Mouse (Mus musculus) CH12.LX (cell line): ENCODE data around the gene Actr5. TPM values are rescaled to one million over a fixed set of nuclear protein-coding genes. Genes with fewer than 3 reads are reported as not detected.

Experiments
- DNase-seq: peaks from one replicate; pipeline ENCODE4 v3.0.0-alpha.2; 2013; ENCODE audit errors: extremely low read depth
- H3K27ac ChIP-seq: 2 replicates; pipeline ENCODE4 v1.5.1; 2012; ENCODE audit warnings: low read depth, mild to moderate bottlenecking, control low read depth, moderate library complexity; ENCODE audit not compliant: insufficient read depth
- H3K27me3 ChIP-seq: replicated peaks from 2 replicates; pipeline ENCODE3; 2012; ENCODE audit warnings: inconsistent platforms
- H3K36me3 ChIP-seq, 2 experiments: replicated peaks in 1 of 2; 2 replicates each; pipeline versions ENCODE3 to v1.6.1; 2012; ENCODE audit warnings: inconsistent platforms in 1 of 2, low read length in 1 of 2, mild to moderate bottlenecking in 1 of 2, mixed read lengths in 1 of 2, moderate library complexity in 1 of 2; ENCODE audit not compliant: control insufficient read depth in 1 of 2, insufficient read depth in 1 of 2
- H3K4me1 ChIP-seq, 2 experiments: 2 replicates each; pipeline ENCODE4 v1.6.1; 2012; ENCODE audit warnings: inconsistent platforms in 1 of 2, moderate library complexity in 1 of 2; ENCODE audit not compliant: insufficient read depth in 2 of 2, control insufficient read depth in 1 of 2
- H3K4me2 ChIP-seq: 2 replicates; pipeline ENCODE4 v1.6.1; 2012; ENCODE audit warnings: low read depth, mild to moderate bottlenecking, control low read depth; ENCODE audit not compliant: poor library complexity, insufficient read depth, severe bottlenecking
- H3K4me3 ChIP-seq, 3 experiments: fragments of 150-350 bp in 1 of 3; sonication (generic) in 1 of 3; replicated peaks in 1 of 3; 2 replicates each; pipeline versions ENCODE3 to v1.5.1; 2011 to 2012; ENCODE audit warnings: low read depth in 2 of 3, low read length in 2 of 3, mild to moderate bottlenecking in 2 of 3, moderate library complexity in 2 of 3, control low read depth in 1 of 3, improper control_type of control experiment in 1 of 3, inconsistent platforms in 1 of 3, mixed read lengths in 1 of 3; ENCODE audit not compliant: poor library complexity in 1 of 3
- H3K79me2 ChIP-seq: replicated peaks from 2 replicates; pipeline ENCODE4 v1.6.1; 2012; ENCODE audit warnings: mild to moderate bottlenecking, moderate library complexity; ENCODE audit not compliant: control insufficient read depth, poor library complexity, insufficient read depth, severe bottlenecking; ENCODE audit errors: extremely low read depth
- H3K9ac ChIP-seq: 2 replicates; pipeline ENCODE4 v1.6.1; 2012; ENCODE audit warnings: low read depth, mild to moderate bottlenecking, control low read depth, moderate library complexity; ENCODE audit not compliant: insufficient read depth
- H3K9me3 ChIP-seq: replicated peaks from 2 replicates; pipeline ENCODE3; 2012; ENCODE audit warnings: low read length, inconsistent platforms, mixed read lengths
- BHLHE40 ChIP-seq: IDR thresholded peaks from 2 replicates; pipeline ENCODE4 v1.6.1; 2011; ENCODE audit warnings: mild to moderate bottlenecking, low read depth, low read length, improper control_type of control experiment
- CHD1 ChIP-seq: IDR thresholded peaks from 2 replicates; pipeline ENCODE4 v1.6.1; 2012; ENCODE audit warnings: low read depth, low read length, improper control_type of control experiment, inconsistent platforms
- CHD2 ChIP-seq: IDR thresholded peaks from 2 replicates; pipeline ENCODE4 v1.6.1; 2011; ENCODE audit warnings: low read length, improper control_type of control experiment
- CTCF ChIP-seq, 2 experiments: IDR thresholded peaks in 1 of 2; conservative IDR thresholded peaks in 1 of 2; 2 replicates each; pipeline ENCODE4 v1.5.1; 2011 to 2012; ENCODE audit warnings: low read depth in 2 of 2, low read length in 2 of 2, improper control_type of control experiment in 1 of 2, inconsistent platforms in 1 of 2, mild to moderate bottlenecking in 1 of 2, moderate library complexity in 1 of 2
- E2F4 ChIP-seq: IDR thresholded peaks from 2 replicates; pipeline ENCODE4 v1.6.1; 2011; ENCODE audit warnings: low read depth, low read length, improper control_type of control experiment; ENCODE audit not compliant: insufficient replicate concordance
- ELF1 ChIP-seq: IDR thresholded peaks from 2 replicates; pipeline ENCODE4 v1.6.1; 2014; ENCODE audit warnings: low read depth, mild to moderate bottlenecking, inconsistent platforms, low read length, improper control_type of control experiment
- EP300 ChIP-seq: IDR thresholded peaks from 2 replicates; pipeline ENCODE4 v1.6.1; 2011; ENCODE audit warnings: low read length, improper control_type of control experiment
- ETS1 ChIP-seq: conservative IDR thresholded peaks from 2 replicates; pipeline ENCODE4 v1.6.1; 2012; ENCODE audit warnings: low read depth, mild to moderate bottlenecking, inconsistent platforms, low read length, improper control_type of control experiment, moderate library complexity
- GABPA ChIP-seq: IDR thresholded peaks from 2 replicates; pipeline ENCODE4 v1.6.1; 2012; ENCODE audit warnings: low read depth, low read length, improper control_type of control experiment, inconsistent platforms; ENCODE audit not compliant: insufficient replicate concordance
- HCFC1 ChIP-seq: IDR thresholded peaks from 2 replicates; pipeline ENCODE4 v1.6.1; 2012; ENCODE audit warnings: low read depth, mild to moderate bottlenecking, inconsistent platforms, low read length, improper control_type of control experiment
- IRF4 ChIP-seq: IDR thresholded peaks from 2 replicates; pipeline ENCODE4 v1.6.1; 2014; ENCODE audit warnings: low read depth, mild to moderate bottlenecking, inconsistent platforms, low read length, improper control_type of control experiment
- JUN ChIP-seq: IDR thresholded peaks from 2 replicates; pipeline ENCODE4 v1.6.1; 2011; ENCODE audit warnings: low read depth, mild to moderate bottlenecking, low read length, improper control_type of control experiment, moderate library complexity; ENCODE audit not compliant: insufficient read depth
- JUND ChIP-seq: conservative IDR thresholded peaks from 2 replicates; pipeline ENCODE4 v1.6.1; 2011; ENCODE audit warnings: low read depth, low read length, improper control_type of control experiment
- KAT2A ChIP-seq: IDR thresholded peaks from 2 replicates; pipeline ENCODE4 v1.6.1; 2012; ENCODE audit warnings: low read length, improper control_type of control experiment, inconsistent platforms; ENCODE audit not compliant: insufficient replicate concordance
- MAFK ChIP-seq: IDR thresholded peaks from 2 replicates; pipeline ENCODE4 v1.6.1; 2011; ENCODE audit warnings: low read length, improper control_type of control experiment; ENCODE audit not compliant: insufficient replicate concordance
- MAX ChIP-seq: IDR thresholded peaks from 2 replicates; pipeline ENCODE4 v1.6.1; 2011; ENCODE audit warnings: low read length, improper control_type of control experiment
- MAZ ChIP-seq: IDR thresholded peaks from 2 replicates; pipeline ENCODE4 v1.6.1; 2012; ENCODE audit warnings: low read depth, mild to moderate bottlenecking, inconsistent platforms, low read length, improper control_type of control experiment, moderate library complexity
- MEF2A ChIP-seq: IDR thresholded peaks from 2 replicates; pipeline ENCODE4 v1.6.1; 2014; ENCODE audit warnings: low read depth, mild to moderate bottlenecking, inconsistent platforms, low read length, improper control_type of control experiment, borderline replicate concordance
- MXI1 ChIP-seq: IDR thresholded peaks from 2 replicates; pipeline ENCODE4 v1.6.1; 2011; ENCODE audit warnings: mild to moderate bottlenecking, low read depth, low read length, improper control_type of control experiment
- MYC ChIP-seq: IDR thresholded peaks from 2 replicates; pipeline ENCODE4 v1.6.1; 2011; ENCODE audit warnings: low read depth, mild to moderate bottlenecking, improper control_type of control experiment, low read length
- NELFE ChIP-seq: IDR thresholded peaks from 2 replicates; pipeline ENCODE4 v1.6.1; 2011; ENCODE audit warnings: low read depth, low read length, improper control_type of control experiment
- NRF1 ChIP-seq: IDR thresholded peaks from 2 replicates; pipeline ENCODE4 v1.6.1; 2014; ENCODE audit warnings: low read depth, mild to moderate bottlenecking, inconsistent platforms, low read length, improper control_type of control experiment, moderate library complexity
- PAX5 ChIP-seq: IDR thresholded peaks from 2 replicates; pipeline ENCODE4 v1.6.1; 2012; ENCODE audit warnings: low read length, inconsistent platforms, mixed read lengths
- POLR2A ChIP-seq: IDR thresholded peaks from 2 replicates; pipeline ENCODE4 v1.6.1; 2011; ENCODE audit warnings: low read depth, mild to moderate bottlenecking, improper control_type of control experiment, low read length
- POLR2AphosphoS2 ChIP-seq: IDR thresholded peaks from 2 replicates; pipeline ENCODE4 v1.6.1; 2011; ENCODE audit warnings: low read depth, low read length, improper control_type of control experiment
- RAD21 ChIP-seq: IDR thresholded peaks from 2 replicates; pipeline ENCODE4 v1.6.1; 2011; ENCODE audit warnings: low read depth, mild to moderate bottlenecking, low read length, improper control_type of control experiment, moderate library complexity
- RCOR1 ChIP-seq: conservative IDR thresholded peaks from 2 replicates; pipeline ENCODE4 v1.6.1; 2012; ENCODE audit warnings: low read depth, mild to moderate bottlenecking, inconsistent platforms, low read length, improper control_type of control experiment
- SIN3A ChIP-seq: IDR thresholded peaks from 2 replicates; pipeline ENCODE4 v1.6.1; 2012; ENCODE audit warnings: low read length, improper control_type of control experiment, inconsistent platforms
- SMC3 ChIP-seq: IDR thresholded peaks from 2 replicates; pipeline ENCODE4 v1.6.1; 2011; ENCODE audit warnings: low read depth, low read length, improper control_type of control experiment
- TBP ChIP-seq: conservative IDR thresholded peaks from 2 replicates; pipeline ENCODE4 v1.6.1; 2011; ENCODE audit warnings: low read depth, low read length, improper control_type of control experiment
- TCF12 ChIP-seq: IDR thresholded peaks from 2 replicates; pipeline ENCODE4 v1.6.1; 2014; ENCODE audit warnings: low read depth, mild to moderate bottlenecking, inconsistent platforms, low read length, improper control_type of control experiment
- UBTF ChIP-seq: IDR thresholded peaks from 2 replicates; pipeline ENCODE4 v1.6.1; 2012; ENCODE audit warnings: low read depth, mild to moderate bottlenecking, inconsistent platforms, low read length, improper control_type of control experiment, moderate library complexity
- USF1 ChIP-seq: IDR thresholded peaks from 2 replicates; pipeline ENCODE4 v1.6.1; 2014; ENCODE audit warnings: low read depth, mild to moderate bottlenecking, inconsistent platforms, low read length, improper control_type of control experiment
- USF2 ChIP-seq: conservative IDR thresholded peaks from 2 replicates; pipeline ENCODE4 v1.6.1; 2011; ENCODE audit warnings: low read depth, low read length, improper control_type of control experiment
- ZC3H11A ChIP-seq: IDR thresholded peaks from 2 replicates; pipeline ENCODE4 v1.6.1; 2012; ENCODE audit warnings: low read depth, mild to moderate bottlenecking, inconsistent platforms, low read length, improper control_type of control experiment
- ZKSCAN1 ChIP-seq: IDR thresholded peaks from 2 replicates; pipeline ENCODE4 v1.6.1; 2012; ENCODE audit warnings: low read depth, inconsistent platforms, low read length, improper control_type of control experiment, borderline replicate concordance
- ZMIZ1 ChIP-seq: IDR thresholded peaks from 2 replicates; pipeline ENCODE4 v1.6.1; 2012; ENCODE audit warnings: low read depth, mild to moderate bottlenecking, inconsistent platforms, low read length, improper control_type of control experiment
- ZNF384 ChIP-seq: IDR thresholded peaks from 2 replicates; pipeline ENCODE4 v1.6.1; 2012; ENCODE audit warnings: low read depth, low read length, improper control_type of control experiment, inconsistent platforms
- dilution Hi-C: fragments of 300-500 bp; cut with MboI; formaldehyde crosslinking; loops from 2 replicates; pipeline ENCODE4 v1.14.3; 2020; ENCODE audit warnings: low sequenced_read_pairs; ENCODE audit not compliant: extremely low pct_unique_long_range_greater_than_20kb, extremely low pct_ligation_motif_present
- in situ Hi-C: fragments of 300-500 bp; cut with MboI; formaldehyde crosslinking; loops from 3 replicates; pipeline ENCODE4 v1.14.3; 2019; ENCODE audit warnings: low sequenced_read_pairs, low pct_ligation_motif_present, low pct_unique_long_range_greater_than_20kb, mixed read lengths
- polyA plus RNA-seq: library from polyadenylated mRNA; unstranded; fragments of >175 nt; gene quantifications from 2 replicates; pipeline ENCODE4 v1.2.1, GENCODE M21; 2012; ENCODE audit warnings: low read depth; ENCODE audit not compliant: insufficient read length
- total RNA-seq, 2 experiments: library from RNA; depleted of rRNA; stranded (reverse); fragments of 300-350 nt in 1 of 2; fragments of >200 nt in 1 of 2; gene quantifications; 2 replicates each; pipeline ENCODE4 v1.2.3; 2012 to 2014

Actr5 gene
- total and polyA plus RNA-seq, 3 experiments = 13.9 to 20.3 (median 19.8) TPM

- H3K4me2 ChIP-seq = peak overlapping the region; percentile 96
- H3K27ac ChIP-seq = peak overlapping the region; percentile 96
- peaks cover 91% of the 10 kb centered on the region for H3K79me2 ChIP-seq
- dilution Hi-C loops = no loop called here
- H3K27me3 ChIP-seq = no peaks in the 10 kb centered on the region
- H3K9ac ChIP-seq = peak overlapping the region; percentile 57
- peak; percentile 93 for DNase-seq
- H3K4me1 ChIP-seq = peaks cover 53 to 93% of the 10 kb centered on the region in 2 experiments
- peak; percentile 82 for TF ChIP-seq CHD2
- TF ChIP-seq CTCF (conservative IDR thresholded peaks at IDR 0.05 in 1 of 2, IDR thresholded peaks at IDR 0.05 in 1 of 2; ENCODE audit: low read depth in 2 of 2, low read length in 2 of 2) = no peak
- TF ChIP-seq ZC3H11A = no peak
- TF ChIP-seq POLR2AphosphoS2 = peak; percentile 73; the same call in 1 of the 2 replicates
- TF ChIP-seq BHLHE40 = peak; percentile 89
- TF ChIP-seq MYC = peak; percentile 83; the same call in 1 of the 2 replicates
- peak; percentile 79 for TF ChIP-seq TBP
- peak; percentile 93 for TF ChIP-seq MEF2A
- TF ChIP-seq E2F4 = 0 out of 2 replicates have a peak, but pooled peaks have one; percentile 36
- TF ChIP-seq RAD21 = peak; percentile 13
- TF ChIP-seq KAT2A = 0 out of 2 replicates have a peak, but pooled peaks have one; percentile 64
- TF ChIP-seq NELFE = peak; percentile 53; the same call in 1 of the 2 replicates
- TF ChIP-seq IRF4 = peak; percentile 94
- TF ChIP-seq USF1 = no peak
- peak; percentile 64 for TF ChIP-seq JUND
- TF ChIP-seq CHD1 = no peak
- TF ChIP-seq MXI1 = peak; percentile 75; the same call in 1 of the 2 replicates
- TF ChIP-seq HCFC1 = peak; percentile 58
- peak; percentile 69 for TF ChIP-seq POLR2A
- 0 out of 2 replicates have a peak, but pooled peaks have one; percentile 35 for TF ChIP-seq ZNF384
- no peak for TF ChIP-seq GABPA
- peak; percentile 78 for TF ChIP-seq MAFK
- TF ChIP-seq NRF1 = no peak
- peak; percentile 88 for TF ChIP-seq ZMIZ1
- TF ChIP-seq ETS1 = peak; percentile 97
- TF ChIP-seq EP300 = peak; percentile 97
- no peak for TF ChIP-seq ZKSCAN1
- peak; percentile 69 for TF ChIP-seq JUN
- TF ChIP-seq SIN3A = peak; percentile 93; the same call in 1 of the 2 replicates
- TF ChIP-seq SMC3 = peak; percentile 33
- TF ChIP-seq MAX = peak; percentile 85
- 0 out of 2 replicates have a peak, but pooled peaks have one; percentile 50 for TF ChIP-seq MAZ
- peak; percentile 96 for TF ChIP-seq TCF12
- TF ChIP-seq USF2 = no peak; the same call in 1 of the 2 replicates
- peak; percentile 81 for TF ChIP-seq ELF1
- TF ChIP-seq UBTF = peak; percentile 78; the same call in 1 of the 2 replicates
- peak; percentile 82 for TF ChIP-seq RCOR1
- TF ChIP-seq PAX5 = no peak
- TF ChIP-seq, all 38 proteins: peak for 29
- H3K4me3 ChIP-seq = peak overlapping the region; percentile 31 to 39 (median 33)
- H3K9me3 ChIP-seq = no peaks in the 10 kb centered on the region
- in situ Hi-C loops = no loop called here
- H3K36me3 ChIP-seq = peaks cover 6 to 62% of the 10 kb centered on the region in 2 experiments
Observed at GRCm38 (mm10) chr2:158677946-158678345, 53.3 kb downstream of the Actr5 start.
